Mouse (Mus musculus): ENCODE data around the gene Tnf. TPM values are rescaled to one million over a fixed set of nuclear protein-coding genes. Genes with fewer than 3 reads are reported as not detected.

Tnf gene
- total and polyA plus RNA-seq, 2 experiments from 2014 or later, result 0.09 to 0.52 TPM

GRCm38 (mm10) chr17:35195631-35196320 is 6.0 kb downstream of the Tnf start:
- no peaks in the 10 kb centered on the region for H3K9me3 ChIP-seq (ENCODE audit: low read length)
- no peak overlapping the region for H3K27ac ChIP-seq
- WGBS, result 1% methylated on average over 66 of the region's 66 CpGs
- ATAC-seq, result peak; percentile 92
- peaks cover 8% of the 10 kb centered on the region; the same call in 1 of the 2 replicates for H3K27me3 ChIP-seq (ENCODE audit: insufficient read depth, low read length)
- TF ChIP-seq CTCF (IDR thresholded peaks at IDR 0.05; ENCODE audit: low read depth), result peak; percentile 75
- peak overlapping the region; percentile 22 for H3K9ac ChIP-seq (replicated peaks; ENCODE audit: low read length)
- H3K36me3 ChIP-seq (ENCODE audit: insufficient read depth, low read length), result no peaks in the 10 kb centered on the region
- H3K4me3 ChIP-seq (ENCODE audit: low read length), result peak overlapping the region; percentile 42
- no peaks in the 10 kb centered on the region for H3K4me1 ChIP-seq (ENCODE audit: insufficient read depth, low read length)
- peak overlapping the region; percentile 69 for H3K4me2 ChIP-seq (ENCODE audit: low read depth, low read length)
- DNase-seq (ENCODE audit: low spot score), result peak; percentile 85

GRCm38 (mm10) chr17:35194844-35195630 is 6.8 kb downstream of the Tnf start:
- no peak overlapping the region for H3K9ac ChIP-seq (replicated peaks; ENCODE audit: low read length)
- H3K4me1 ChIP-seq (ENCODE audit: insufficient read depth, low read length), result no peaks in the 10 kb centered on the region
- H3K4me3 ChIP-seq (ENCODE audit: low read length), result peak overlapping the region; percentile 42
- H3K4me2 ChIP-seq (ENCODE audit: low read depth, low read length), result peak overlapping the region; percentile 69
- H3K36me3 ChIP-seq (ENCODE audit: insufficient read depth, low read length), result no peaks in the 10 kb centered on the region
- 46% methylated on average over 19 of the region's 19 CpGs for WGBS
- H3K9me3 ChIP-seq (ENCODE audit: low read length), result no peaks in the 10 kb centered on the region
- H3K27ac ChIP-seq, result no peak overlapping the region
- ATAC-seq, result peak; percentile 46; the same call in 1 of the 2 replicates
- TF ChIP-seq CTCF (IDR thresholded peaks at IDR 0.05; ENCODE audit: low read depth), result no peak
- H3K27me3 ChIP-seq (ENCODE audit: insufficient read depth, low read length), result peaks cover 8% of the 10 kb centered on the region; the same call in 1 of the 2 replicates
- no peak for DNase-seq (ENCODE audit: low spot score)

- H3K9me3 ChIP-seq (ENCODE audit: low read length), result no peaks in the 10 kb centered on the region
- peak within 1 kb of the TSS; percentile 69 for H3K4me2 ChIP-seq (ENCODE audit: low read depth, low read length)
- H3K4me1 ChIP-seq (ENCODE audit: insufficient read depth, low read length), result no peaks in the 10 kb centered on the region
- no peak for ATAC-seq
- 78% methylated on average over 26 of the region's 28 CpGs for WGBS
- H3K27me3 ChIP-seq (ENCODE audit: insufficient read depth, low read length), result peaks cover 8% of the 10 kb centered on the region; the same call in 1 of the 2 replicates
- no peak within 1 kb of the TSS for H3K27ac ChIP-seq
- TF ChIP-seq CTCF (IDR thresholded peaks at IDR 0.05; ENCODE audit: low read depth), result no peak
- DNase-seq (ENCODE audit: low spot score), result no peak
- H3K4me3 ChIP-seq (ENCODE audit: low read length), result no peak within 1 kb of the TSS
- H3K36me3 ChIP-seq (ENCODE audit: insufficient read depth, low read length), result no peaks in the 10 kb centered on the region
- H3K9ac ChIP-seq (replicated peaks; ENCODE audit: low read length), result no peak within 1 kb of the TSS
Observed at GRCm38 (mm10) chr17:35193881-35194843, 7.6 kb downstream of the Tnf start, which contains the start of gene Ltb. Ltb (plus strand) TSS chr17:35194439.

- TF ChIP-seq CTCF (IDR thresholded peaks at IDR 0.05; ENCODE audit: low read depth), result no peak
- Histone ChIP-seq H3K9me3 (ENCODE audit: low read length) (no peaks in the 10 kb centered on the region), H3K4me3 (ENCODE audit: low read length) (no peak overlapping the region), H3K27ac (no peak overlapping the region), H3K4me1 (ENCODE audit: insufficient read depth, low read length) (no peaks in the 10 kb centered on the region), H3K27me3 (ENCODE audit: insufficient read depth, low read length) (peaks cover 8% of the 10 kb centered on the region; the same call in 1 of the 2 replicates), H3K9ac (replicated peaks; ENCODE audit: low read length) (no peak overlapping the region), H3K4me2 (ENCODE audit: low read depth, low read length) (no peak overlapping the region), H3K36me3 (ENCODE audit: insufficient read depth, low read length) (no peaks in the 10 kb centered on the region)
- DNase-seq (ENCODE audit: low spot score) (no peak), ATAC-seq (no peak)
- 74% methylated on average over 5 of the region's 5 CpGs for WGBS
Observed at GRCm38 (mm10) chr17:35192924-35193323, 8.9 kb downstream of the Tnf start.

- no peak for TF ChIP-seq CTCF (IDR thresholded peaks at IDR 0.05; ENCODE audit: low read depth)
- Histone ChIP-seq H3K4me3 (ENCODE audit: low read length) (no peak overlapping the region), H3K27me3 (ENCODE audit: insufficient read depth, low read length) (peaks cover 8% of the 10 kb centered on the region; the same call in 1 of the 2 replicates)
Observed at GRCm38 (mm10) chr17:35191723-35192122, 10.1 kb downstream of the Tnf start.

GRCm38 (mm10) chr17:35190096-35190495 is 11.7 kb downstream of the Tnf start:
- Histone ChIP-seq H3K9ac (replicated peaks; ENCODE audit: low read length) (no peak overlapping the region), H3K4me2 (ENCODE audit: low read depth, low read length) (no peak overlapping the region), H3K9me3 (ENCODE audit: low read length) (no peaks in the 10 kb centered on the region), H3K4me3 (ENCODE audit: low read length) (no peak overlapping the region), H3K27me3 (ENCODE audit: insufficient read depth, low read length) (no peaks in the 10 kb centered on the region), H3K4me1 (ENCODE audit: insufficient read depth, low read length) (no peaks in the 10 kb centered on the region), H3K27ac (no peak overlapping the region), H3K36me3 (ENCODE audit: insufficient read depth, low read length) (no peaks in the 10 kb centered on the region)
- ATAC-seq, result no peak
- TF ChIP-seq CTCF (IDR thresholded peaks at IDR 0.05; ENCODE audit: low read depth), result no peak
- 78% methylated on average over 4 of the region's 4 CpGs for WGBS
- no peak for DNase-seq (ENCODE audit: low spot score)

More at GRCm38 (mm10) chr17:35191723-35192122, 10.1 kb downstream of the Tnf start:
- WGBS, result 59% methylated on average over 2 of the region's 2 CpGs
- Histone ChIP-seq H3K4me1 (ENCODE audit: insufficient read depth, low read length) (no peaks in the 10 kb centered on the region), H3K9me3 (ENCODE audit: low read length) (no peaks in the 10 kb centered on the region), H3K9ac (replicated peaks; ENCODE audit: low read length) (no peak overlapping the region), H3K27ac (no peak overlapping the region), H3K36me3 (ENCODE audit: insufficient read depth, low read length) (no peaks in the 10 kb centered on the region), H3K4me2 (ENCODE audit: low read depth, low read length) (no peak overlapping the region)
- DNase-seq (ENCODE audit: low spot score) (no peak), ATAC-seq (no peak)
